Mouse (Mus musculus) lung, adult 2 months (tissue): Measurements from ENCODE around the gene Rps12.

Experiments used
- CTCF ChIP-seq: fragments of 200-500 bp; IDR thresholded peaks from 2 replicates; pipeline ENCODE4 v1.5.1; 2011; ENCODE audit warnings: mild to moderate bottlenecking, low read length, control low read depth; ENCODE audit not compliant: insufficient read depth
- POLR2A ChIP-seq: fragments of 200-500 bp; IDR thresholded peaks from 2 replicates; pipeline ENCODE4 v1.6.1; 2011; ENCODE audit warnings: low read depth, mild to moderate bottlenecking, control low read depth, low read length, borderline replicate concordance; ENCODE audit errors: extremely low read depth

DNA sequence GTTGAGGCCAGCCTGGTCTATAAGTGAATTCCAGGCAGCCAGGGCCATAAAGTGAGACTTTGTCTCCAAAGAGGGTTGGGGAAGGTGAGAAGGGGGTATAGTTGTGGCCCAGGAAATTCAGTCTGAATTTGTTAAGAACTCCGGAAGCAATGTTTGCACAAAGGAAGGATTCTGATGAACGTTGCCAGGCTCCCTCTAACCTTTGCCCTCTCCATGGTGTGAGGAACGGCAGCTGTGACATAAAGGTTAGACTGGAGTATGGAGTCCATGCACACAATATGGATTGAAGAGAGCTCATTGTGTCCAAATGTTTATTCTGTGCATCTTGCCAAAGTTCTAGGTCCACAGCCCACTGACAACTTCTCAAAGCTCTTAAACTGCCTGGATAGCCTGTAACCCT is 12.9 kb upstream of the Rps12 start:
- TF ChIP-seq POLR2A (no peak), CTCF (no peak)
